ENCODE assay signal across 20 mouse cellular contexts in genomic region chr11:82041671-82042080, GRCm38 (mm10). TPM values are rescaled to one million over a fixed set of nuclear protein-coding genes. Genes with fewer than 3 reads are reported as not detected.
DNase-seq lines count a peak whose midpoint lies in the region; ATAC-seq lines count a peak whose summit lies in the region.
"Had no signal": no experiment of that assay in that cellular context is flagged by ENCODE, and none has a peak within 500 bp of the region (broad histone marks: within the 10 kb centered on the region; RNA-seq: fewer than 3 reads in every experiment).

No protein-coding gene starts in this region.

- ATAC-seq in granulocyte monocyte progenitor cell, adult 5-6 weeks (replicated peaks; ENCODE audit: poor library complexity, severe bottlenecking), result peak; percentile 55
- ATAC-seq in monocyte, adult 5-6 weeks (replicated peaks; ENCODE audit: insufficient number of reproducible peaks, low FRiP score, low TSS enrichment, poor library complexity, severe bottlenecking), result peak; percentile 67; the same call in 1 of the 2 replicates
- ATAC-seq: forebrain, embryonic 13.5 days; intestine, postnatal 0 days had no signal

- peak; percentile 15 for DNase-seq in gastrocnemius, adult 18-20 months (ENCODE audit: low spot score)
- DNase-seq in gastrocnemius, postnatal 14 days, result no peak
- peak; percentile 6 for DNase-seq in right cerebral cortex, adult 18-20 months
- DNase-seq in right cerebral cortex, postnatal 36 days (ENCODE audit: low spot score in 2 of 2), result no peak
- no peak for DNase-seq in frontal cortex, postnatal 14 days (ENCODE audit: low spot score in 2 of 2)
- DNase-seq in thymus, postnatal 14 days, result no peak
- DNase-seq: adrenal gland, postnatal 10 days; B cell, adult 2 months; cerebellum, adult 11-12 months; cerebellum, postnatal 14 days; gastrocnemius, postnatal 36 days; layer of hippocampus, postnatal 36 days; lung, postnatal 4 days; midbrain, embryonic 14.5 days; thymus, postnatal 36 days had no signal

- intact Hi-C loops in gastrocnemius, postnatal 14 days (cut with DNase I; ENCODE audit: low total_unique reads), result no loop called here

RNA-seq across cellular contexts. Expression of gene Gm17268, which starts 3.3 kb away (rescaled TPM):
- total RNA-seq in gastrocnemius, adult 18-20 months (2021), result not detected
- total RNA-seq in gastrocnemius, postnatal 14 days (2021), result not detected
- total RNA-seq in granulocyte monocyte progenitor cell, adult 5-6 weeks (2014; fragmentation: Nextera tagmentation), result not detected in 2 replicates
- total RNA-seq in granulocyte monocyte progenitor cell, adult 5-6 weeks (2017), result not detected in 2 replicates
- not detected in 3 replicates for total RNA-seq in monocyte, adult 5-6 weeks (2017)
- total RNA-seq: adrenal gland, postnatal 10 days; gastrocnemius, postnatal 36 days; layer of hippocampus, postnatal 36 days; left cerebral cortex, postnatal 25 days had no signal

RNA-seq across cellular contexts. Expression of gene Ccl7, which starts 3.8 kb away (rescaled TPM):
- 1 to 10 TPM in 1 of 2 experiments, not detected in 1; 1.2 TPM for total RNA-seq in gastrocnemius, adult 18-20 months (2021)
- total RNA-seq in gastrocnemius, postnatal 14 days (2021), result under 1 TPM in 1 of 2 experiments, not detected in 1; 0.45 TPM
- not detected in 2 replicates for total RNA-seq in granulocyte monocyte progenitor cell, adult 5-6 weeks (2014; fragmentation: Nextera tagmentation)
- not detected in 2 replicates for total RNA-seq in granulocyte monocyte progenitor cell, adult 5-6 weeks (2017)
- total RNA-seq in monocyte, adult 5-6 weeks (2017), result not detected in 3 replicates
- total RNA-seq: gastrocnemius, postnatal 36 days; layer of hippocampus, postnatal 36 days; left cerebral cortex, postnatal 25 days had no signal

RNA-seq across cellular contexts. Expression of gene Ccl2, which starts 6.3 kb away (rescaled TPM):
- 1 to 10 TPM in 1 of 2 experiments, under 1 TPM in 1; 0.48 to 1.5 TPM for total RNA-seq in gastrocnemius, adult 18-20 months (2021)
- total RNA-seq in gastrocnemius, postnatal 14 days (2021), result 1 to 10 TPM in 1 of 2 experiments, under 1 TPM in 1; 0.29 to 1.1 TPM
- total RNA-seq in granulocyte monocyte progenitor cell, adult 5-6 weeks (2014; fragmentation: Nextera tagmentation), result not detected in 2 replicates
- total RNA-seq in granulocyte monocyte progenitor cell, adult 5-6 weeks (2017), result 0.41 and 5.5 TPM in 2 replicates
- 3.4 to 5.0 TPM in 2 of 3 replicates, not detected in the other for total RNA-seq in monocyte, adult 5-6 weeks (2017)
- total RNA-seq: gastrocnemius, postnatal 36 days; left cerebral cortex, postnatal 25 days had no signal

RNA-seq across cellular contexts. Expression of gene Ccl11, which starts 15.9 kb away (rescaled TPM):
- total RNA-seq in gastrocnemius, adult 18-20 months (2021), result 10 to 100 TPM; 13.2 to 21.0 TPM
- 10 to 100 TPM; 16.3 to 20.7 TPM for total RNA-seq in gastrocnemius, postnatal 14 days (2021)
- total RNA-seq in granulocyte monocyte progenitor cell, adult 5-6 weeks (2014; fragmentation: Nextera tagmentation), result not detected in 2 replicates
- total RNA-seq in granulocyte monocyte progenitor cell, adult 5-6 weeks (2017), result not detected in 2 replicates
- not detected in 3 replicates for total RNA-seq in monocyte, adult 5-6 weeks (2017)
- total RNA-seq: layer of hippocampus, postnatal 36 days had no signal

RNA-seq across cellular contexts. Expression of gene Ccl12, which starts 60.0 kb away (rescaled TPM):
- total RNA-seq in gastrocnemius, adult 18-20 months (2021), result not detected
- under 1 TPM in 1 of 2 experiments, not detected in 1; 0.86 TPM for total RNA-seq in gastrocnemius, postnatal 14 days (2021)
- total RNA-seq in granulocyte monocyte progenitor cell, adult 5-6 weeks (2014; fragmentation: Nextera tagmentation), result not detected in 2 replicates
- not detected in 2 replicates for total RNA-seq in granulocyte monocyte progenitor cell, adult 5-6 weeks (2017)
- total RNA-seq in monocyte, adult 5-6 weeks (2017), result not detected in 3 replicates
- total RNA-seq: gastrocnemius, postnatal 36 days; left cerebral cortex, postnatal 25 days had no signal

Comparison
In these comparisons a context has a peak if more than half of its experiments do, and no peak if none do; other contexts are left out.
1. DNase-seq: peak in gastrocnemius, adult 18-20 months (single experiment) and right cerebral cortex, adult 18-20 months (single experiment); none in gastrocnemius, postnatal 14 days (single experiment), right cerebral cortex, postnatal 36 days (0 of 2), frontal cortex, postnatal 14 days (0 of 2) and thymus, postnatal 14 days (single experiment).